Mouse (Mus musculus): ENCODE measurements around the gene Cnn3.

The Cnn3 gene

DNA sequence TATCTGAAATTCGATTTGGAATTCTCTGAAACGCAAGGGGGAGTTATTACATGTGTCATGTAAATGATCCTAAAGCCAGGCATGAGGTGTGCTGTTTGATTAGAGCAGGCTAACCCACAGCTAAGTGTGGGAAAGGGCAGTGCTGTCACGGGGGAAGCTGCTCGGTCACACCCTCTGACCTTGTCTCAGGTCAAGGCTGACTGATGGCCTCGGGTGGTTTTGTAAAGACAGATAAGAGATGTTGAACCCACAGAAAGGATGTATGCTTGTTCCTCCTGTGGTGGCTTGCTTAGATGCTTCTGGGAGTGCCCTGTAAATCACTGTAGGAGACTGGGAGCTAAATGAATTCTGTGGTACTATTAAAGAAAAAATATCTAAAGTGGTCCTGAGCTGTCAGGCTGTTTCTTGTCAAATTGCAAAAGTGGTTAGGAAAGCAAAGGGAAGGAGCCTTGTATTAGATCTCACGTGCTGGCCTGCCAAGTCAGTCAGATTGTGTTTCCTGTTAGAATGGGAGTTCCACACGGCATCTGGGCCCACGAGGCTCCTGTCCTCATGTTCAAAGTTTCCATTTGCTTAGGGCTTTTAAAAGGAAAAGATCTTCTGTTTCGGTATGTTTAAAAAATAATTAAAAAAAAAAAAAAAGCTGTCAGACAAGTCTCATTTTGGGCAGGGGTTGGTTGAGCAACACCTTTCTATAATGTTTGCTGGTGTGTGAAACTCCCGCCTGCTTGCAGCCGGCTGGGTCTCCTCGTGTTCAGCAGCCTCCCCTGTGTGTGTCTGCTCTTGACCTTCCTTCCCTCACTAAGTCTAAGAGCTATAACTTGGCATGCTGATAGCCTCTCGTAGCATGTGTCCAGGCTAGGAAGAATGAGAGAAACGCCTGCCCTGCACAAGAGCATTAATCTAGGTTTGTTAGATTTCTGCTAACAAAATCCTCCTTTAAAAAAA lies 32.5 kb downstream of the Cnn3 start:
- no peak for DNase-seq

GRCm38 (mm10) chr3:121460473-121461193 lies 34.3 kb downstream of the Cnn3 start:
- no peak for DNase-seq

- no peak for DNase-seq
These were observed 35.2 kb downstream of the Cnn3 start for GRCm38 (mm10) chr3:121461477-121461876.

DNA sequence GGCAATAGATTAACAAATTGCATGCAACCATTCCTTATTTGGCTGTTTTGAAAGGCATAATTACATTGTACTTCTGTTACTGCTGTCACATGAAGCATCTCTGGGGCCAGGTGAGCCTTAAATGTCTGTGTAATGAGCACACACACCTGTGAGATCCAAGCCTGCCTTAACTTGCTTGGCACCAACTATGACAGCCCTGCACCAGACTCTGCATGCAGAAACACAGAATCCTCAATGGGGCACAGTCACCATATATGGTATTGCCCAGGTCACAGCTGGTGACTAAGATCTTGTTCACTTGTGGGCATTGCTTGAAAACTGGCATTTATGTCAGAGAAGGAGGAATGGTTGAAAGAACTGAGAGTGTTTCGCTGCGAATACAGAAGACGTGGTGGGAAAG lies 36.5 kb downstream of the Cnn3 start:
- DNase-seq, result no peak

DNA sequence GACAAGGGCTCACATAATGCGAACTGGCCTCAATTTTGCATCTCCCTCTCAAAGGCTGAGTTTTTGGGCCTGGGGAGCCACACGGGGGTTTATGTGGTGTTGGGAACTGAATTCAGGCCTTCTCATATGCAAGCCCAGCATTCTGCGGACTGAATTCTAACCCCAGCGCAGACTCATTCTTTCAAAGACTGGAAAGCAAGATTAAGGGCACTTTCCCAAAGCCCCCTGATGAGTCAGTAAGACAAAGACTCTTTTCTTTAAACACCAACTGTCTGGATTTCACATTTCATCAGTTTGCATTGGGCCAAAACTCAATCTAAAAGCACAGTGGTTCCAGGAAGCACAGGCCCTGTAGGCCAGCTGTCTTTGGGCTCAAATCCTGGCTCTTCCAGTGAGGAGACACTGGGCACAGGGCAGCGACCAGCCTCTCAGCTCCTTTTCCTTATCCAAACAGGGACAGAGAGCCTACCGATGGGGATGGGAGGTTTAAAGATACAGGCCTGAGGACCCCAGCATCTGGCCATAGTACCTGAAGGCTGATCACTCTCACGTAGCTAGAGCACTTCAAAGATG lies 38.5 kb downstream of the Cnn3 start:
- DNase-seq, result no peak

DNA sequence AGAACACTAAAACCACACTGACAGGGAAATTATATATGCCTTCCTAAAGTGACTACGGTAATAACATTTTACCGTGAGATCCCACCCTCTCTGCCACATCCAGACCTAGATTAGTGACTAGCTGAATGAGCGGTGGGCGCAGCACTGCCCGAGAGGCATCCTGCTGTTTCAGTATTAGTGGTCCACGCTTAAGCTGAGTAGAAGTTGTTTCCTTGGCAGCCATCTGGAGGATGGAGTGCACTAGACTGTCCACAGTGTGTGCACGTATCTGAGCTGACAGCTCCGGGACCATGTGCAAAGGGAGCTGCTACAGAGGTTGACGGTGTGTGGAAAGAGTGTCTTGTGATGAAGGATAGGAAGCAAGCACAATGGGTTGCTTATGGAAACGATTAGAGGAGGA lies 39.5 kb downstream of the Cnn3 start:
- DNase-seq, result no peak

DNA sequence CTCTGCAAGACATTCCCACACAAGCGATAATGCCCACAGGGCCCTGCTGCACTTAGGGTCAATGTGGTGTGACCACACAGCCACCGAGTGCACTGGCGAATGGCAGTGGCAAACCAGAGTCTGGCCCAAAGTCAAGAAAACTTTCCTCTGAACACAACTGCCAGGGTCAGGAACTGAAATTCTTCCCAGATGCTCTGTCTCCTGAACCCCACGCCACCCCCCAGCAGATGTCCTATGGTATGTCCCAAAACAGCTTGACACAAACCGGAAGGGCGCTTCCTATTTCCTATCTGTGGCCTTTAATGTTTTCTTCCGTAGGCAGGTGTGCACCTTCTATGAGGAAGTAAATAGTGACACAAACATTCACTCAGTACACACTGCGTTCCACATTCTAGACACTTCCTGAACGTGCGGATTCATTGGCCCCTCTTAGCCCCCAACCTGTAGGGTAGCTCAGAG lies 40.8 kb downstream of the Cnn3 start:
- DNase-seq, result no peak

GRCm38 (mm10) chr3:121468136-121468535 lies 41.8 kb downstream of the Cnn3 start:
- DNase-seq, result no peak

- DNase-seq, result no peak
These were observed 43.1 kb downstream of the Cnn3 start for GRCm38 (mm10) chr3:121469185-121469975.

DNA sequence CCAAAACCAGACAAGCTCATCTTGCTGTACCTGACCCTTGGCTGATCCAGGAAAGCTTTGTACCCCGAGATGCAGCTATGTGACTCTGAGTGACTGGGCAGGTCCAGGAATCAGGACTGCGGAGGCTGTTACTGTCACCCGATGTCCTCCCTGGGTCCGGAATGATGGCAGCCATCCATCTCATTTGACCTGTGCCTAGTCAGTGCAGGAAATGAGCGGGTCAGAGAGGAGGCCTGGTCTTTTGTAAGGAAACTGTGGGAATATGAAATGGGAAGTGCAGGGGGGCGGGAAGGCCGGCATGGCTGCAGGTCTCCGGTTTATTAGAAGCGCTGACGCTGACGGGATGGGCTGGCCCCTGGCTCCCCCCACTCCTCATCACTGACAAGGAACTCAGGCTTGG lies 45.4 kb downstream of the Cnn3 start:
- DNase-seq, result peak; percentile 38

DNA sequence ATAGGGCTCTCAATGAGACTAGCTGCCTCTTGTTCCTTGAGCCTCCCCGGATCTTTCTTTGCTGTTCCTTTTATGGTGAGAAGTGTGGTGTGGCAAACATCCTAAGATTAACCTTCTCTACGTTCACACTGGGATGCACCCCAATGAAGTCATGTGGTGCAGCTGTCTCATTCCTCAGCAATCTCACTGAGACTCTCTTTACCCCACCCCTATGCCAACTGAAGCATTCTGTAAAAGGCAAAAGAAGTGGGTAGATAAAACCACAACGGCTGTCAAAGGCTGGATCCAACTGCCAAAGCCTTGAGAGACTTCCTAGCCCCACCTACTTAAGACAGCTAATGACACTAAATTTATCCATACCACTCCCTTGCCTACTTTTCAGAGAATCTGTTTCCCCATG lies 48.4 kb downstream of the Cnn3 start:
- no peak for DNase-seq

GRCm38 (mm10) chr3:121480030-121480960 lies 54.0 kb downstream of the Cnn3 start:
- DNase-seq, result no peak

GRCm38 (mm10) chr3:121480961-121481436 lies 54.7 kb downstream of the Cnn3 start:
- no peak for DNase-seq

DNA sequence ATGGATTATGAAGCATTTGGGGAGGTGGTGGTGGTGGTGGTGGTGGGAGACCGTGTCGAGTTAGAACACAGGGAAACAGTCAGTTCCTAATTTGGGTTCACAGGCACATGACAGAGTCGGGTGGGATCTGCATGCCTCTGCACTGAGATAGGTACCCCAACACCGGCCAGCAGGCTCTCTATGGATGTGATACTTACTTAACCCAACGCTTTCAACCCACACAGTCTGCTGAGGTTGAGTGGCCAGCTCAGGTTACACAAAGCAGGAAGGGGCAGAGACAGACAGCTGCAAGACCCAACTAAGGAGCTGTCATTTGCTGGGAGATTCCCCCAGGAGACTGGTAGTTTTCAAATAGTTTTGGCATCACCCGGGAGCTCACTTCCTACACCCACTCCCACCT lies 55.3 kb downstream of the Cnn3 start:
- no peak for DNase-seq

DNA sequence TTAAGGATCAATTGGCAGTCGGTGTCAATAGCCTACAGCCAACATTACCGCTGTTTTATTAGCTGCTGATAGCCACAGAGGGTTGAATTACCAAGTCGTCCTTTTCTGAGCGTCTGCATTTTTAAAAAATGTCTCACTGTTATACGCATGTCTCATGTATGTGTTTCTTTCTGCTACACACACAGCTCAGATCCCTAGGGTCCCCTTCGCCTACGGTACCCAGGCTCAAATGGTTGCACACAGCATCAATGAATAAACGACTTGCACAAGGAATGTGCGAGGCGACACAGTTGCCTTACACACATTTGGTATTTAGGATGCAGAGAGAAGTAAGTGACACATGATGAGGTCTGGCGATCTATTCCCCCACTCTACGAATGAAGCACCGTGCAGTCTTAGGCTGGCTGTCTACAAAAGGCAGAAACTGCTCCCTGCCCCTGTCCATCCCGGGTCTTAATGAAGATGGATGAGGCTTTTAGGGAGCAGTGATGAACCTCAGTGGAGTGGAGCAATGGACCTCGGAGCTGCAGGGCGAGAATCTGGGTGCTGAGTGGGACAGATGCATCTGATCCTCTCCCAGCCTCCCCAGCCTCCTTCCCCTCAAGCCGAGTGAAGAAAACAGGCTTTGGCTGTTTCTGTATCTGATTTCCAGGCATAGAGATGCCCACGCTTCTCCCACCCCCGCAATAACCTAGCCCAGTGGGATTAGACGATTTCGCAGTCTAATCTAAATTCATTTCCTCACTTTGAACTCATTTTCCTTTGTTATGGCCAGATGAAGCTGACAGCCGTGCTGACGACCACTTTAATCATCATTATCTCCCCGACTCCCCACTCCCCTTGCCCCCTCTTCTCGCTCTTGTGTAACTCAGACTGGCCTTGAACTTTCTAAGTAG lies 57.2 kb downstream of the Cnn3 start:
- no peak for DNase-seq

DNA sequence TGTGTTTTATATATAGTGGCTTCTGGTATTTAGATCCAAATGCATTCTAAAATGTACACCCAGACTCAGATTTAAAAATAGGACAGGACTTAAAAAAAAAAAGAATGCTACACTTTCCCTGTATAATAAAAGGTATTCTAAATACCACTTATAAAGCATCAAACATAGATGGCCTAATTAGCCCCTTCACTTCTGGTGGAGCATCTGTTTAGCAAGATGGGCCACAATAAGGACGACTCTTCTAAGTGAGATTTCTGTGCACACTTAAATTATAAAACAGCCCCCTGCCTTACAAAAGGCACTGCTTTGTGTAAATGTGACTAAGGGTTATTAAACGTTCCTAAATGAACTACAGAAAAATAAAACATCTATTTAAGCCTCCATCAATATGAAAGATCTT lies 58.9 kb downstream of the Cnn3 start:
- no peak for DNase-seq

DNA sequence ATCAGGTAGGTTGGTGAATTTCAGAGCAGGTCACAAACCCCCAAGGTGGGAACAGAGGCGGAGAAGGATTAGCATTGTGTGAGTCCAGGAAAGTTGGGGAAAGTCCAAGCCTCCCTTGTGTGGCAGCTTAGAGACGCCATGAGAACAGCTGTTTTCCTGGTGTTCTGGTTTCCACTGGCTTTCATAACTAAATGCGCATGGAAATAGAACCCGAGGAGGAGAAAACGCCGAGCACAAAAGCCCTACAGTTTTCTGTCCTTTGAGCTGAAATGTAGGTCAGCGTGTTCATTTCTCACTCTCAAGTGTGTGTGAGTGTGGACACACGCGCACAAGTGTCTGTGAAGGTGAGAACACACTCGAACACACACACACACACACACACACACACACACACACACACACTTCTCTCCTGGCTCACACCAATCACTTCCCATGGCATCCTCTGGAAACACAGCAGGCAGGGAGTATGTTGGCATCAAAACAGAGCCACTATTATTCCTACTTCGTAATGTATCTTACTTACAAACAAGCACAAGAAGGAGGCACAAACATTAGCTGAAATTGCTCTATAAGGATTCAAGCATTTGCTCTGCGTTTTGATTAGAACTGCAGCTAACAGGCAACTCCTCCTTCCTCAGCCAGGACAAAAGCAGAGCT lies 63.3 kb downstream of the Cnn3 start:
- peak; percentile 44 for DNase-seq

- DNase-seq, result peak; percentile 30
These were observed 64.6 kb downstream of the Cnn3 start for GRCm38 (mm10) chr3:121490941-121491340.

DNA sequence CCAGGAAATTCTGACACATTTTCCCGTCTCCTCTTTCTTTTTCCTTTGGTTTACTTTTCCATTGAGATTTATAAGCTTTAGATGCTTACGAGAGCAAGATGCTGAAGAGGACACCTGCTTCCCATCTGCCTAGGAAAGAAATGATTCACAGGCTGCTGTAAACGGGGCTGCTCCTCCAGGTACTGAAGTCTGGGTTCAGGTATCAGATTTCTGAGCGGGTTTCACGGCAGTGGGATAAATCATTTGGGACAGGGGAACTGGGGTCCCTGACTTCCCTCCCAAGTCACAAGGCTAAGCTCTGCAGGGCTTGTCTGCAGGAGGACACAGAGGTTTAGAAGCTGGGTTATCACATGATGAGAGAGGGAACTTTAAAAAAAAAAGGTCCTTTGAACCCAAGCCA lies 65.7 kb downstream of the Cnn3 start:
- no peak for DNase-seq

GRCm38 (mm10) chr3:121493997-121494421 lies 67.7 kb downstream of the Cnn3 start:
- DNase-seq, result no peak

Data from kidney, adult 9 months (tissue).